Mouse (Mus musculus): ENCODE measurements around the gene Atraid. TPM values are rescaled to one million over a fixed set of nuclear protein-coding genes. Genes with fewer than 3 reads are reported as not detected.

Gene Atraid
- polyA plus RNA-seq (2014; fragmentation: Illumina TruSeq; extraction: RNeasy Lipid Tissue Mini Kit (QIAGEN cat#74804); ENCODE audit: low read depth, low replicate concordance) = 116 TPM

GRCm38 (mm10) chr5:31047848-31048762 is at the start of gene Atraid:
Gene Atraid (plus strand): TSS chr5:31048312.

GRCm38 (mm10) chr5:31048763-31049641 is 890 bp downstream of the Atraid start, which contains the start of gene Slc5a6:
Gene Slc5a6 (minus strand): TSS chr5:31048924.

DNA sequence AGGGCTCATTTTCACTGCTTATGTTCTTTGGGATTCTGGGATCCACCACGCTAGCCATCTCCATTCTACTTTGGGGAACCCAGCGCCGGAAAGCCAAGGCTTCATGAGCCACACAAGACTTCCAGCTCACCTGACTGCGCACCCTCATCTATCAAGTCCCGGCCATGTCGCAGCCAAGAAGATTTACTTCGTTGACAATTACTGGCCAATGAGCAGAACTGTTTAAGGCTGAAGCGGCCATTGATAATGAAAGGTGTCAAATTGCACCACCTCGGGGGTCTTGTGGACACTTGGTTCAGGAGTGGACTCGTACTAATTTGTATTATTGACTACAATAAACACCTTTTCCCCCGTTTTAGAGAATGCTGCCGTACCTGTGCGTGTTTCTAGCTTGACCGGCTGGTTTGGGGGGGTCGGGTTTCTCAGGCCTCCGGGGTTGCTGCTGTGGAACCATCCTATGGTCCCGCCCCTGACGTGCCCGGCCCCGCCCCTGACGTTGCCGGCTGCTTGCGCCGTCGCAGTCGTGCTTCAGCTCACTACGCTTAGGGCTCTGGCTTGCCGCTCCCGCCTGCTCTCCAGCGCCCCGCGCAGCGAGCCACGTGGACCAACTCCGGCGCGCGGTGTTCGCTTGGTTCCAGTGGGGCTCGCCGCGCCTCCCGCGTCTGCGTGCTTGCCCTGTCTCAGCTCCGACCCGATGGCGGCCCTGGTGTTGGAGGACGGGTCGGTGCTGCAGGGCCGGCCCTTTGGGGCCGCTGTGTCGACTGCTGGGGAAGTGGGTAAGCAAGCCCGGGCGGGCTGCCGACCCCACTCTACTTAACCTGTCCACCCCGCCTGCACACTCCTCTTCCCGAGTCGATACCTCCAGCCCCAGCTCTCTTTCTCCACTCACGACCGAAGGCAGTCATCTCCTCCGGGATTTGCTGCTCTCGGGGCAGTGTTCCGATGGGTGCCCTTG is 6.4 kb downstream of the Atraid start, which contains the start of gene Cad:
Gene Cad, plus strand, starts transcription at position 520 of the 955 bp plus-strand sequence.

Other genes with a start within 250 kb of the Atraid start
- gene Mapre3, start 233.7 kb upstream of the Atraid start, polyA plus RNA-seq (2014; fragmentation: Illumina TruSeq; extraction: RNeasy Lipid Tissue Mini Kit (QIAGEN cat#74804); ENCODE audit: low read depth, low replicate concordance) = 15.2 TPM
- 7.9 TPM for gene Tmem214, start 180.3 kb upstream of the Atraid start, polyA plus RNA-seq (2014; fragmentation: Illumina TruSeq; extraction: RNeasy Lipid Tissue Mini Kit (QIAGEN cat#74804); ENCODE audit: low read depth, low replicate concordance)
- 1.4 TPM for gene Agbl5, start 159.6 kb upstream of the Atraid start, polyA plus RNA-seq (2014; fragmentation: Illumina TruSeq; extraction: RNeasy Lipid Tissue Mini Kit (QIAGEN cat#74804); ENCODE audit: low read depth, low replicate concordance)
- gene Ost4, start 140.5 kb upstream of the Atraid start, polyA plus RNA-seq (2014; fragmentation: Illumina TruSeq; extraction: RNeasy Lipid Tissue Mini Kit (QIAGEN cat#74804); ENCODE audit: low read depth, low replicate concordance) = 126 TPM
- gene Emilin1, start 134.9 kb upstream of the Atraid start, polyA plus RNA-seq (2014; fragmentation: Illumina TruSeq; extraction: RNeasy Lipid Tissue Mini Kit (QIAGEN cat#74804); ENCODE audit: low read depth, low replicate concordance) = 0.56 TPM
- gene Khk, start 126.9 kb upstream of the Atraid start, polyA plus RNA-seq (2014; fragmentation: Illumina TruSeq; extraction: RNeasy Lipid Tissue Mini Kit (QIAGEN cat#74804); ENCODE audit: low read depth, low replicate concordance) = 24.2 TPM
- not detected for gene Cgref1, start 102.7 kb upstream of the Atraid start, polyA plus RNA-seq (2014; fragmentation: Illumina TruSeq; extraction: RNeasy Lipid Tissue Mini Kit (QIAGEN cat#74804); ENCODE audit: low read depth, low replicate concordance)
- gene Preb, start 88.0 kb upstream of the Atraid start, polyA plus RNA-seq (2014; fragmentation: Illumina TruSeq; extraction: RNeasy Lipid Tissue Mini Kit (QIAGEN cat#74804); ENCODE audit: low read depth, low replicate concordance) = 34.2 TPM
- gene Tcf23, start 79.7 kb upstream of the Atraid start, polyA plus RNA-seq (2014; fragmentation: Illumina TruSeq; extraction: RNeasy Lipid Tissue Mini Kit (QIAGEN cat#74804); ENCODE audit: low read depth, low replicate concordance) = not detected
- gene Slc5a6, start 612 bp downstream of the Atraid start, polyA plus RNA-seq (2014; fragmentation: Illumina TruSeq; extraction: RNeasy Lipid Tissue Mini Kit (QIAGEN cat#74804); ENCODE audit: low read depth, low replicate concordance) = 1.8 TPM
- 0.29 TPM for gene Cad, start 6.5 kb downstream of the Atraid start, polyA plus RNA-seq (2014; fragmentation: Illumina TruSeq; extraction: RNeasy Lipid Tissue Mini Kit (QIAGEN cat#74804); ENCODE audit: low read depth, low replicate concordance)
- not detected for gene Dnajc5g, start 58.0 kb downstream of the Atraid start, polyA plus RNA-seq (2014; fragmentation: Illumina TruSeq; extraction: RNeasy Lipid Tissue Mini Kit (QIAGEN cat#74804); ENCODE audit: low read depth, low replicate concordance)
- not detected for gene Slc30a3, start 59.9 kb downstream of the Atraid start, polyA plus RNA-seq (2014; fragmentation: Illumina TruSeq; extraction: RNeasy Lipid Tissue Mini Kit (QIAGEN cat#74804); ENCODE audit: low read depth, low replicate concordance)
- not detected for gene Trim54, start 68.4 kb downstream of the Atraid start, polyA plus RNA-seq (2014; fragmentation: Illumina TruSeq; extraction: RNeasy Lipid Tissue Mini Kit (QIAGEN cat#74804); ENCODE audit: low read depth, low replicate concordance)
- not detected for gene Ucn, start 90.5 kb downstream of the Atraid start, polyA plus RNA-seq (2014; fragmentation: Illumina TruSeq; extraction: RNeasy Lipid Tissue Mini Kit (QIAGEN cat#74804); ENCODE audit: low read depth, low replicate concordance)
- gene Mpv17, start 105.9 kb downstream of the Atraid start, polyA plus RNA-seq (2014; fragmentation: Illumina TruSeq; extraction: RNeasy Lipid Tissue Mini Kit (QIAGEN cat#74804); ENCODE audit: low read depth, low replicate concordance) = 31.4 TPM
- gene Gm29609, start 131.6 kb downstream of the Atraid start, polyA plus RNA-seq (2014; fragmentation: Illumina TruSeq; extraction: RNeasy Lipid Tissue Mini Kit (QIAGEN cat#74804); ENCODE audit: low read depth, low replicate concordance) = 0.13 TPM
- gene Gtf3c2, start 131.8 kb downstream of the Atraid start, polyA plus RNA-seq (2014; fragmentation: Illumina TruSeq; extraction: RNeasy Lipid Tissue Mini Kit (QIAGEN cat#74804); ENCODE audit: low read depth, low replicate concordance) = 30.5 TPM
- 8.9 TPM for gene Snx17, start 144.9 kb downstream of the Atraid start, polyA plus RNA-seq (2014; fragmentation: Illumina TruSeq; extraction: RNeasy Lipid Tissue Mini Kit (QIAGEN cat#74804); ENCODE audit: low read depth, low replicate concordance)
- 3.8 TPM for gene Eif2b4, start 145.1 kb downstream of the Atraid start, polyA plus RNA-seq (2014; fragmentation: Illumina TruSeq; extraction: RNeasy Lipid Tissue Mini Kit (QIAGEN cat#74804); ENCODE audit: low read depth, low replicate concordance)
- gene Zfp513, start 154.0 kb downstream of the Atraid start, polyA plus RNA-seq (2014; fragmentation: Illumina TruSeq; extraction: RNeasy Lipid Tissue Mini Kit (QIAGEN cat#74804); ENCODE audit: low read depth, low replicate concordance) = 1.4 TPM
- 13.4 TPM for gene Ppm1g, start 172.4 kb downstream of the Atraid start, polyA plus RNA-seq (2014; fragmentation: Illumina TruSeq; extraction: RNeasy Lipid Tissue Mini Kit (QIAGEN cat#74804); ENCODE audit: low read depth, low replicate concordance)
- gene Nrbp1, start 192.6 kb downstream of the Atraid start, polyA plus RNA-seq (2014; fragmentation: Illumina TruSeq; extraction: RNeasy Lipid Tissue Mini Kit (QIAGEN cat#74804); ENCODE audit: low read depth, low replicate concordance) = 45.4 TPM
- not detected for gene Gm9970, start 192.9 kb downstream of the Atraid start, polyA plus RNA-seq (2014; fragmentation: Illumina TruSeq; extraction: RNeasy Lipid Tissue Mini Kit (QIAGEN cat#74804); ENCODE audit: low read depth, low replicate concordance)
- gene Krtcap3, start 203.4 kb downstream of the Atraid start, polyA plus RNA-seq (2014; fragmentation: Illumina TruSeq; extraction: RNeasy Lipid Tissue Mini Kit (QIAGEN cat#74804); ENCODE audit: low read depth, low replicate concordance) = 1.0 TPM
- 6.5 TPM for gene Ift172, start 242.8 kb downstream of the Atraid start, polyA plus RNA-seq (2014; fragmentation: Illumina TruSeq; extraction: RNeasy Lipid Tissue Mini Kit (QIAGEN cat#74804); ENCODE audit: low read depth, low replicate concordance)
- 27.8 TPM for gene Fndc4, start 247.8 kb downstream of the Atraid start, polyA plus RNA-seq (2014; fragmentation: Illumina TruSeq; extraction: RNeasy Lipid Tissue Mini Kit (QIAGEN cat#74804); ENCODE audit: low read depth, low replicate concordance)
- 78.9 TPM for gene Gckr, start 249.1 kb downstream of the Atraid start, polyA plus RNA-seq (2014; fragmentation: Illumina TruSeq; extraction: RNeasy Lipid Tissue Mini Kit (QIAGEN cat#74804); ENCODE audit: low read depth, low replicate concordance)

Measured in liver, adult 10 weeks (tissue).